Mouse (Mus musculus) testis, adult 2 months (tissue): ENCODE measurements at regions not wholly inside any gene's neighbourhood (a gene's known extent, or its start where the extent isn't known, plus 50 kb on each side); places are given as distances from the start of the nearest gene placed in this dataset.

Source experiments
- H3K27ac ChIP-seq: fragments of 200-500 bp; 2 replicates; pipeline ENCODE4 v1.5.1; 2012; ENCODE audit warnings: low read depth, low read length; ENCODE audit not compliant: control insufficient read depth, insufficient read depth
- H3K27me3 ChIP-seq: fragments of 200-500 bp; 2 replicates; pipeline ENCODE4 v1.6.1; 2012; ENCODE audit warnings: mild to moderate bottlenecking, low read length, moderate library complexity; ENCODE audit not compliant: control insufficient read depth, insufficient read depth
- H3K36me3 ChIP-seq: fragments of 200-500 bp; 2 replicates; pipeline ENCODE4 v1.6.1; 2012; ENCODE audit warnings: mild to moderate bottlenecking, low read length; ENCODE audit not compliant: control insufficient read depth, insufficient read depth
- H3K4me1 ChIP-seq: fragments of 200-500 bp; 2 replicates; pipeline ENCODE4 v1.6.1; 2012; ENCODE audit warnings: low read length; ENCODE audit not compliant: control insufficient read depth, insufficient read depth
- H3K4me3 ChIP-seq: fragments of 200-500 bp; 2 replicates; pipeline ENCODE4 v1.5.1; 2012; ENCODE audit warnings: low read depth, mild to moderate bottlenecking, low read length, moderate library complexity, mixed read lengths; ENCODE audit not compliant: control insufficient read depth
- CTCF ChIP-seq: fragments of 200-500 bp; IDR thresholded peaks from 2 replicates; pipeline ENCODE4 v1.5.1; 2012; ENCODE audit warnings: low read depth, mild to moderate bottlenecking, inconsistent platforms, low read length, moderate library complexity; ENCODE audit not compliant: control insufficient read depth, insufficient read depth, insufficient replicate concordance
- POLR2A ChIP-seq: fragments of 200-500 bp; IDR thresholded peaks from 2 replicates; pipeline ENCODE4 v1.6.1; 2012; ENCODE audit warnings: low read depth, mild to moderate bottlenecking, inconsistent platforms, low read length, moderate library complexity; ENCODE audit not compliant: control insufficient read depth

- no peaks in the 10 kb centered on the region for H3K36me3 ChIP-seq
- H3K27ac ChIP-seq = no peak overlapping the region
- TF ChIP-seq CTCF (no peak), POLR2A (no peak)
- H3K4me3 ChIP-seq = no peak overlapping the region
- no peaks in the 10 kb centered on the region for H3K4me1 ChIP-seq
- no peaks in the 10 kb centered on the region for H3K27me3 ChIP-seq
Measured at GRCm38 (mm10) chr10:17584842-17585241, 138.2 kb upstream of the Cited2 start.

GRCm38 (mm10) chr10:17586910-17587309, 136.1 kb upstream of the Cited2 start:
- Histone ChIP-seq H3K4me1 (no peaks in the 10 kb centered on the region), H3K36me3 (no peaks in the 10 kb centered on the region), H3K27me3 (no peaks in the 10 kb centered on the region), H3K4me3 (no peak overlapping the region), H3K27ac (no peak overlapping the region)
- TF ChIP-seq CTCF = no peak
- no peak for TF ChIP-seq POLR2A

- no peaks in the 10 kb centered on the region for H3K4me1 ChIP-seq
- H3K27ac ChIP-seq = no peak overlapping the region
- H3K27me3 ChIP-seq = no peaks in the 10 kb centered on the region
- no peaks in the 10 kb centered on the region for H3K36me3 ChIP-seq
- no peak for TF ChIP-seq CTCF
- no peak for TF ChIP-seq POLR2A
- no peak overlapping the region for H3K4me3 ChIP-seq
Measured at GRCm38 (mm10) chr10:17589136-17589535, 133.9 kb upstream of the Cited2 start.

GRCm38 (mm10) chr10:17590195-17590594, 132.8 kb upstream of the Cited2 start:
- no peak for TF ChIP-seq POLR2A
- no peak for TF ChIP-seq CTCF
- Histone ChIP-seq H3K36me3 (no peaks in the 10 kb centered on the region), H3K4me3 (no peak overlapping the region)

GRCm38 (mm10) chr10:17592387-17592786, 130.6 kb upstream of the Cited2 start:
- Histone ChIP-seq H3K4me1 (no peaks in the 10 kb centered on the region), H3K36me3 (no peaks in the 10 kb centered on the region), H3K27me3 (no peaks in the 10 kb centered on the region), H3K4me3 (no peak overlapping the region), H3K27ac (no peak overlapping the region)
- TF ChIP-seq POLR2A (no peak), CTCF (no peak)

More at GRCm38 (mm10) chr10:17590195-17590594, 132.8 kb upstream of the Cited2 start:
- Histone ChIP-seq H3K27ac (no peak overlapping the region), H3K4me1 (no peaks in the 10 kb centered on the region), H3K27me3 (no peaks in the 10 kb centered on the region)

GRCm38 (mm10) chr10:17596126-17596525, 126.9 kb upstream of the Cited2 start:
- Histone ChIP-seq H3K4me1 (no peaks in the 10 kb centered on the region), H3K4me3 (no peak overlapping the region), H3K27me3 (no peaks in the 10 kb centered on the region), H3K27ac (no peak overlapping the region), H3K36me3 (no peaks in the 10 kb centered on the region)
- TF ChIP-seq CTCF (no peak), POLR2A (no peak)

- no peaks in the 10 kb centered on the region for H3K4me1 ChIP-seq
- H3K36me3 ChIP-seq = no peaks in the 10 kb centered on the region
- H3K4me3 ChIP-seq = no peak overlapping the region
- no peak for TF ChIP-seq POLR2A
- H3K27me3 ChIP-seq = no peaks in the 10 kb centered on the region
- H3K27ac ChIP-seq = no peak overlapping the region
Measured at GRCm38 (mm10) chr10:17596743-17597142, 126.3 kb upstream of the Cited2 start.

- Histone ChIP-seq H3K4me1 (no peaks in the 10 kb centered on the region), H3K36me3 (no peaks in the 10 kb centered on the region), H3K4me3 (no peak overlapping the region), H3K27me3 (no peaks in the 10 kb centered on the region), H3K27ac (no peak overlapping the region)
- TF ChIP-seq POLR2A = no peak
- no peak for TF ChIP-seq CTCF
Measured at GRCm38 (mm10) chr10:17599246-17599645, 123.8 kb upstream of the Cited2 start.
